Mouse (Mus musculus): ENCODE results near the gene Atp9a. TPM values are rescaled to one million over a fixed set of nuclear protein-coding genes. Genes with fewer than 3 reads are reported as not detected.

Atp9a gene
- polyA plus RNA-seq, 1 experiment = 56.0 TPM

GRCm38 (mm10) chr2:168726007-168726406, 16.2 kb downstream of the Atp9a start:
- H3K4me3 ChIP-seq (ENCODE audit: insufficient read depth, low read depth, low read length) = no peak overlapping the region
- H3K27ac ChIP-seq (ENCODE audit: insufficient read depth, low read depth, low read length) = no peak overlapping the region
- TF ChIP-seq POLR2A (IDR thresholded peaks at IDR 0.05; ENCODE audit: low read depth, low read length) (no peak), CTCF (conservative IDR thresholded peaks at IDR 0.05; ENCODE audit: insufficient read depth, insufficient read length, low read depth, low read length) (no peak)
- no peaks in the 10 kb centered on the region; the same call in 1 of the 2 replicates for H3K4me1 ChIP-seq (ENCODE audit: control insufficient read depth, insufficient read depth, low read length)
- H3K27me3 ChIP-seq (replicated peaks; ENCODE audit: control insufficient read depth, insufficient read depth, low read length) = no peaks in the 10 kb centered on the region
- H3K36me3 ChIP-seq (ENCODE audit: control insufficient read depth, insufficient read depth, low read length) = no peaks in the 10 kb centered on the region
- 32% methylated on average over 6 of the region's 6 CpGs for WGBS
- DNase-seq = peak; percentile 89

- peak; percentile 95 for DNase-seq
- 21% methylated on average over 14 of the region's 14 CpGs for WGBS
- Histone ChIP-seq H3K36me3 (ENCODE audit: control insufficient read depth, insufficient read depth, low read length) (no peaks in the 10 kb centered on the region), H3K4me3 (ENCODE audit: insufficient read depth, low read depth, low read length) (no peak overlapping the region), H3K27ac (ENCODE audit: insufficient read depth, low read depth, low read length) (peak overlapping the region; percentile 49; the same call in 1 of the 2 replicates), H3K4me1 (ENCODE audit: control insufficient read depth, insufficient read depth, low read length) (no peaks in the 10 kb centered on the region; the same call in 1 of the 2 replicates), H3K27me3 (replicated peaks; ENCODE audit: control insufficient read depth, insufficient read depth, low read length) (no peaks in the 10 kb centered on the region)
- no peak for TF ChIP-seq POLR2A (IDR thresholded peaks at IDR 0.05; ENCODE audit: low read depth, low read length)
- no peak for TF ChIP-seq CTCF (conservative IDR thresholded peaks at IDR 0.05; ENCODE audit: insufficient read depth, insufficient read length, low read depth, low read length)
Measured at GRCm38 (mm10) chr2:168721313-168721712, 20.9 kb downstream of the Atp9a start.

GRCm38 (mm10) chr2:168719742-168720141, 22.5 kb downstream of the Atp9a start:
- H3K36me3 ChIP-seq (ENCODE audit: control insufficient read depth, insufficient read depth, low read length) = no peaks in the 10 kb centered on the region
- H3K4me1 ChIP-seq (ENCODE audit: control insufficient read depth, insufficient read depth, low read length) = no peaks in the 10 kb centered on the region
- 0 out of 2 replicates have a peak, but pooled peaks have one; percentile 11 for TF ChIP-seq CTCF (conservative IDR thresholded peaks at IDR 0.05; ENCODE audit: insufficient read depth, insufficient read length, low read depth, low read length)
- no peak for TF ChIP-seq POLR2A (IDR thresholded peaks at IDR 0.05; ENCODE audit: low read depth, low read length)
- H3K27me3 ChIP-seq (replicated peaks; ENCODE audit: control insufficient read depth, insufficient read depth, low read length) = no peaks in the 10 kb centered on the region
- no peak overlapping the region for H3K4me3 ChIP-seq (ENCODE audit: insufficient read depth, low read depth, low read length)
- no peak for DNase-seq
- H3K27ac ChIP-seq (ENCODE audit: insufficient read depth, low read depth, low read length) = no peak overlapping the region
- WGBS = 83% methylated on average over 4 of the region's 4 CpGs

DNA sequence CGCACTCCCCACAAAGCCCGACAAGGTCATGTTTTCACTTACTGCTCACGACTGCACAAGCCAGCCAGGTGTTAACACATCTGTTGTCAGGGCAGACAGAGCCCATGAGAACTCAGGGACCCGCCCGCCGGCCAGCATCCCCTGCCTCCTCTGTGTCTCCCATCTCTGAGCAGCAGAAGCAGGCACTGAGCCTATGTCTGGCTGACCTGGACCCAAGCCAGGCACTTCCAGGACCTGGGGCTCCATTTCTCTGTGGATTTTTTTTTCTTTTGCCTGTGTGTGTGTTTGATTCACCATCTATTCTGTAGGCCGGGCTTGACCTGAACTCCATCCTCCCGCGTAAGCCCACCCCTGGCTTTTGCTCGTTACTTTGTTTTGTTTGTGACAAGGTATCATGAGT, 23.5 kb downstream of the Atp9a start:
- no peaks in the 10 kb centered on the region for H3K27me3 ChIP-seq (replicated peaks; ENCODE audit: control insufficient read depth, insufficient read depth, low read length)
- 82% methylated on average over 10 of the region's 10 CpGs for WGBS

DNA sequence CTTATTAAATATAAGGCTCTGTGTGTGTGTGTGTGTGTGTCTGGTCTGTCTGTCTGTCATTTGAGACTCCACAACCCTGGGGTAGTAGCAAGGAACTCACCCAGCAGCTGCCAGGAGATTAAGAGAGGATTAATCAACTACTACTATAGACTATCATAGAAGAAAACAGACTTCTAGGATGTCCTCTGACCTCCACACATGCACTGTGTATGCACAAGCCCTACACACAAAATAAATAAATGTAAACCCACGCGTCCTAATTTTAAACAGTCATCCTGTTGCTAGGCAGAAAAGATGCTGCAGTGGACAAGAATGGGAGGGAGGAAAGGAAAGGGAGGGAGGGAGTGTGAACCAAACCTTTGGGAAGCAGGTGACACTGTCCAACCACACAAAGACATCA, 23.9 kb downstream of the Atp9a start:
- no peaks in the 10 kb centered on the region for H3K27me3 ChIP-seq (replicated peaks; ENCODE audit: control insufficient read depth, insufficient read depth, low read length)
- H3K4me3 ChIP-seq (ENCODE audit: insufficient read depth, low read depth, low read length) = no peak overlapping the region
- no peak for TF ChIP-seq POLR2A (IDR thresholded peaks at IDR 0.05; ENCODE audit: low read depth, low read length)
- no peak for TF ChIP-seq CTCF (conservative IDR thresholded peaks at IDR 0.05; ENCODE audit: insufficient read depth, insufficient read length, low read depth, low read length)
- H3K36me3 ChIP-seq (ENCODE audit: control insufficient read depth, insufficient read depth, low read length) = no peaks in the 10 kb centered on the region
- H3K27ac ChIP-seq (ENCODE audit: insufficient read depth, low read depth, low read length) = no peak overlapping the region
- no peaks in the 10 kb centered on the region for H3K4me1 ChIP-seq (ENCODE audit: control insufficient read depth, insufficient read depth, low read length)
- no peak for DNase-seq
- 86% methylated on average over 2 of the region's 2 CpGs for WGBS

More for the DNA sequence above, 23.5 kb downstream of the Atp9a start:
- no peak for TF ChIP-seq POLR2A (IDR thresholded peaks at IDR 0.05; ENCODE audit: low read depth, low read length)
- TF ChIP-seq CTCF (conservative IDR thresholded peaks at IDR 0.05; ENCODE audit: insufficient read depth, insufficient read length, low read depth, low read length) = no peak
- Histone ChIP-seq H3K27ac (ENCODE audit: insufficient read depth, low read depth, low read length) (no peak overlapping the region), H3K4me1 (ENCODE audit: control insufficient read depth, insufficient read depth, low read length) (no peaks in the 10 kb centered on the region), H3K4me3 (ENCODE audit: insufficient read depth, low read depth, low read length) (no peak overlapping the region), H3K36me3 (ENCODE audit: control insufficient read depth, insufficient read depth, low read length) (no peaks in the 10 kb centered on the region)
- no peak for DNase-seq

- no peak for TF ChIP-seq POLR2A (IDR thresholded peaks at IDR 0.05; ENCODE audit: low read depth, low read length)
- TF ChIP-seq CTCF (conservative IDR thresholded peaks at IDR 0.05; ENCODE audit: insufficient read depth, insufficient read length, low read depth, low read length) = no peak
- Histone ChIP-seq H3K27ac (ENCODE audit: insufficient read depth, low read depth, low read length) (no peak overlapping the region), H3K36me3 (ENCODE audit: control insufficient read depth, insufficient read depth, low read length) (no peaks in the 10 kb centered on the region), H3K27me3 (replicated peaks; ENCODE audit: control insufficient read depth, insufficient read depth, low read length) (no peaks in the 10 kb centered on the region), H3K4me3 (ENCODE audit: insufficient read depth, low read depth, low read length) (no peak overlapping the region), H3K4me1 (ENCODE audit: control insufficient read depth, insufficient read depth, low read length) (no peaks in the 10 kb centered on the region)
- WGBS = 72% methylated on average over 20 of the region's 20 CpGs
- no peak for DNase-seq
Measured at GRCm38 (mm10) chr2:168712199-168713176, 29.7 kb downstream of the Atp9a start.

- Histone ChIP-seq H3K27ac (ENCODE audit: insufficient read depth, low read depth, low read length) (no peak overlapping the region), H3K36me3 (ENCODE audit: control insufficient read depth, insufficient read depth, low read length) (no peaks in the 10 kb centered on the region), H3K4me3 (ENCODE audit: insufficient read depth, low read depth, low read length) (no peak overlapping the region), H3K27me3 (replicated peaks; ENCODE audit: control insufficient read depth, insufficient read depth, low read length) (no peaks in the 10 kb centered on the region), H3K4me1 (ENCODE audit: control insufficient read depth, insufficient read depth, low read length) (no peaks in the 10 kb centered on the region)
- no peak for DNase-seq
- TF ChIP-seq CTCF (conservative IDR thresholded peaks at IDR 0.05; ENCODE audit: insufficient read depth, insufficient read length, low read depth, low read length) (no peak), POLR2A (IDR thresholded peaks at IDR 0.05; ENCODE audit: low read depth, low read length) (no peak)
- WGBS = 71% methylated on average over 3 of the region's 3 CpGs
Measured at GRCm38 (mm10) chr2:168710979-168711378, 31.2 kb downstream of the Atp9a start.
